Mouse (Mus musculus) left cerebral cortex, adult 9 months (tissue): ENCODE measurements at regions not wholly inside any gene's neighbourhood (a gene's known extent, or its start where the extent isn't known, plus 50 kb on each side); places are given as distances from the start of the nearest gene placed in this dataset.

Source experiments
- DNase-seq, 2 experiments: peaks; one replicate each; pipeline ENCODE4 v3.0.0; 2022; ENCODE audit warnings: low spot score in 2 of 2

DNA sequence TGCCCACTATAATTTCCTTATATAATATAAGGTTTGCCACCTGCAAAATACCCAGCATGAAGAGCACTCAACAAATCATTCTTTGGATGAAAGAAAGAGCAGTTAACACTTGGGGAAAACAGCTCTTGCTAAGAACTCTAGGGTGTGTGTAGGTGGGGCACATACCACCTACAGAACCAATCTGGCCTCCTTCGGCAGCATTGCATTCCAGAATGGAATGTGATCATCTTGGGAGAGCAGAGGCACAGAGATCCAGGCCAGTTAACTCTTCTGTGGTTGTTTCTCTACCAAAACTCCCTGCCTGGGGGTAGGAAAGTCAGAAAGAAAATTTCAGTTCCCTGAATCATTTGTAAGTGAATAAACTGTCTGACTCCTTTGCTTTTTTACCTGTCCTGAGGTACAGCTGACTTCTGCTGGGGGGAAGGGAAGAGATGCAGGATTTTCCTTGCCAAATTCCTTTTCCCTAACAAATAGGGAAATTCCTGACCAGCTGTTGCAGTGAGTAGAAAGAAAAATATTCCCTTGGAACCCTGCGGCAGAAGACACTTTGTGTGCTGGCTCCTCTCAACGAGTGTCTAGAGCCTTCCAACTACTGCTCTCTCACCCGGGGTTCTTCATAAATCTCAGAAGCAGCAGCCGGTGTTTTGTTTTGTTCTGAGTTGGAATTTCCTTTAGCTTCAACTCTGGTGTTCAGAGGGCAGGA lies 112.8 kb upstream of the Frmd6 start:
- DNase-seq = peak in 1 of 2 experiments; percentile 60

DNA sequence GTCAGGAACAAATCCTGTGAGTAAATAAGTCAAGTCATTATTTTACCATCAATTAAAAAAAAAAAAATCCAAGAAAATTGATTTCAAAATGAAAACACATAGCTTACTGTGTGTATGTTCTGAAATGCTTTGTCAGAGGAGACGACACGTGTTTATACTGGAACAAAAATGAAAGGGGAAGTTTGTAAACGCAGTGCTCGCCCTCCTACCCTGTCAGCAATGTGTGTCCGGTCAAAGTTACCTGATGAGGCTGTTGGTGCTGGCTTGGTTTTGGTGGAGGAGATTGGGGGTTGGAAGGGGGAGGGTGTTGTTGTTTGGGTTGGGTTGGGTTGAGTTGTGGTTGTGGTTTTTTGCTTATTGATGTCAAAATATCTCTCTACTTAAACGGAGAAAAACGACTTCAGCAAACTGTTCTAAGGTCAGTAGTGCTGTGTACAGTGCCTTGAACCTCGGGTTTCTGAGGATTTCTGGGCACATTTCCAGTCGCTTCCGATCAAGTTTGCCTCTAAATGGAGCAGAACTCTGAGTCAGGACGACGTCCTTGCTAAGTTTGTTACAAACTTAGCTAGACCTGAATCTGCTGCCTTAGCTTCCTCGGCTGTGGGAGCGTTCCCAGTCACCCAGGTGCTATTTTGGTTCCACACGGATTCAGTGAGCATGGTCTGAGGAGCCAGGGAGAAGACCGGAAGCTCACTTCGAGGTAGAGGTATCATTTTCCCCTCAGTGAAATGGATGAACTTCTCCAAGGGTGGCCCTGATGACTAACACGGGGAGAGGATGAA lies 111.6 kb upstream of the Frmd6 start:
- peak in 1 of 2 experiments; percentile 48 for DNase-seq

GRCm38 (mm10) chr12:70714281-70714679 lies 111.0 kb upstream of the Frmd6 start:
- peak; percentile 70 to 80 for DNase-seq

DNA sequence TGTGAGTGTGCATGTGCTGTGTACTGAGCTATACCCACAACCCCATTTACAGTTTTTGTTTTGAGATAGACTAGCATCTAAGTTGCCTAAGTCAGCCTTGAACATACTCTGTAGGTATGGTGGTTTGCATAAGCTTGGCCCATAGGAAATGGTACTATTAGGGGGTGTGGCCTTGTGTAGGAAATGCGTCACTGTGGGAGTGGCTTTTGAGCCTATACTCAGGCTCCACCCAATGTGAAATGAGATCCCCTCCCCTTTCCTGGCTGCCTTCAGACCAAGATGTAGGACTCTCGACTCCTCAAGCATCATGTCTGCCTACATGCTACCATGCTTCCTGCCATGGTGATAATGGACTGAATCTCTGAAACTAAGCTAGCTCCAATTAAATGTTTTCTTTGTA lies 109.5 kb upstream of the Frmd6 start:
- no peak for DNase-seq

DNA sequence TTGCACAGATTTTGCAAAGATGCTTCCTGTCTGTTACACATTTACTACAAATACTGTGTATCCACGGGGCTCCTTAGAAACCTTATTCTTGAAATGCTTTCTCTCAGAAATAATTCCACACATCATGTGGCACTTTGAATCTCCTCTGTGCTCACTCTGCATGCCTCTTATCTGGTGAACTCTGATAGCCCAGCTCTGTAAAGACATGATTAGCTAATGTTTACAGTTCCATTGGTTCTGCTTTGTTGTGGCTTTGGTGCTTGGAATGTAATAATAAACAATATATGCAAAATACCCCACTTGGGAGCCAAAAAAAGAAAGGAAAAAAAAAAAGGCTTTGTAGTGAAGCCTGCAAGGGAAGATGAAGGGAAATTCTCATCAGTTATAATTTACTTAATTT lies 106.7 kb upstream of the Frmd6 start:
- no peak for DNase-seq

GRCm38 (mm10) chr12:70719255-70719654 lies 106.1 kb upstream of the Frmd6 start:
- DNase-seq = no peak

- DNase-seq = no peak
Observed at GRCm38 (mm10) chr12:70720178-70720894, 105.0 kb upstream of the Frmd6 start.

- DNase-seq = no peak
Observed at GRCm38 (mm10) chr12:70725326-70725725, 100.0 kb upstream of the Frmd6 start.

DNA sequence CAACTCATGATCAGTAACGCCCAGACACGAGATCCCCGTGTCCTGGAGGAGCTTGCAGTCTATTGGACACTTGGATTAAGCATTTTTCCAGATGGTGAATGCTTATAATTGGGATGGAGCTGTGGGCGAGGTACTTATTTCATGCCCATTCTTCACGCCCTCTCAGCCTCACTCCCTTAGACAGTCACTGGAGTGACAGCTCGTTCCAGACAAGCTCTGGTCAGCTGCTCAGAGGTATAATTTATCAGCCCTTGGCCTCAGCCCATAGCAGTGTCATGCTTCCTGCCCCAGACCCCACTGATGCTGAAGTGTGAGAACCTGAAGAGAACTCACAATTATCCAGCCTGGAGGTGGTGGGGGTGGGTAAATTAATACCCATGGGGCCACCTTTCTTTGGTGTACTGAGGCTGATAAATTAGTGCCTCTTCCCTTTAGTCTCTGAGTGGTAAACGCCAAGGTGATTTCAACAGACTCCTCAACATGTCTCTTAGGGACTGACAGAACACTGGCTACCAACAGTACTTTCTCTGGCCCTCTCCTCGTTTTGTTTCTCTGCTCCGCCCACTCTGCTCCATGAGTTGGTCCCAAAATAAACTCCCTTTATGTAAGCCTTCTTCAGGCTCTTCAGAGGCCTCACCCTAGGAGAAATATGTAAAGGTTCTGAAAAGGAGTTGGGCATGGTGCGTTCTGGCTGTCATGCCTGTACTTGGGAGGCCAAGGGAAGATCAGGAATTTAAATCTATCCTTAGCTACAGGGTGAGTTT lies 97.6 kb upstream of the Frmd6 start:
- DNase-seq = peak; percentile 32 to 51

DNA sequence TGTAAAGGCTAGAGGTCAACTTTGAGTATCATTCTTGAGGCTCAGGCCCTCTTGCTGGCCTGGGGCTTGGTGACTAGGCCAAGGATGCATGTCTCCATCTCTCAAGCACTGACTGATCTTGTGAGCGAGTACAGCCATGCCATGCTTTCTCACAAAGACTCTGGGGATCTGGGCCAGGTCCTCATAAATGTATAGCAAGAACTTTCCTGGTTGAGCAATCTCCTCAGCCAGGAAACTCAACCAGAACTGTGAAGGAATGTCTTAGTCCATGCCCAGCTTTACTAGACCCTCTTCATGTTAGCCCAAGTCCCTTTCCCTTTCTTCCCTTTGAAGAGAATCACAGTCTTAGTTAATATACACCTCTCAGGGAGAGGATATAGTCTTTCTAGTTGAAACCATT lies 96.9 kb upstream of the Frmd6 start:
- no peak for DNase-seq

DNA sequence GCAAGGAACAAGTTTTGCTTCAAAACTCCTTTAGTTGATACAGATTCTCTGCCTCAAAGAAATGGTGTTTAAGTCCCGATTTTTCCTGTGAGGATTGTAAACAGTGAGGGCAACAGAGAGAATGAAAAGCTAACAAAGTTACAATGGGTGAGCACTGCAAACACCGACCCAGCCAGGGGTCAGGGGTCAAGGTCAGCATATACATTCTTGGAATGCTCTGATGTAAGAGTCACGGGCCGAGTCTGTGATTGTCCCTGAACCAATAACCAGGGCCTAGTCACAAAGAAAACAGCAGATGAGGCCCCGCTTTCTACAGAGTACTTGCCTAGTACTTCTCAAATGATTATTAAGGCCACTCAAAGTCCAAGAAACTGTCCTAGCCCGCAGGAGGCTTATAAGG lies 95.4 kb upstream of the Frmd6 start:
- no peak for DNase-seq

DNA sequence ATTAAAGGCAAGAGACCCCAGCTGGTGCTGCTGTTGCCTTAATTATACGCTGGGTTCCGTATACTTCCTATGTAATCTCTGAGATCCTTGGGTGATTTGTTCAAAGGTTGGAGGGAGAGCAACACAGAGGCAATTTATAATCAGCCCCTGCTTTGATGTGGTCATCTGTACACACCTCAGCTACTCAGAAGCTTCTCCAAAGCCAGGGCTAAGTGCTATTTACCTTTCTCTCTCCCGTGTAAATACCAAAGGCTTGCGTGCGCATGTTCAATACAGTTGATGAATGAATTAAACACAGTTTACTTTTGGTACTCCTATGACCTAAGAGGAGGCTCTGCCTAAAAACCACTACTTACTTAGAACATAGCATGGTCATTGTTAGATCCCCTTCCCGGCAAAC lies 93.8 kb upstream of the Frmd6 start:
- no peak for DNase-seq

DNA sequence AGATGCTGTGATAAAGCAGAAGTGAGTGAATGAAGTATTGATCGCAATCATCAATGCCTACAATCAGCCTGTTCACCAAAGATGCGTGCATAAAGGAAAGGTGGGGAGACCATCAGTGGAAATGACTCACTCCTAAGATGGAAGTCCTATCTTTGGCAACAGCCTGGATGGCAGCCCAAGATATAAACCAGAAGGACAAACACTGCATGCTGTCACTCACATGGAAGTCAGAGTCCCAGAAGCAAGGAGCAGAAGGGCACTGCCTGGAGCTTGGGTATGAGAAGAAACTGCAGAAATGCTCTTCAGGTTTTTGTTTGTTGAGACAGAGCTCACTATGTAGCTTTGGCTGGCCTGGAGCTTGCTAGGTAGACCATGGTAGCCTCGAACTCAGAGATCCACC lies 92.7 kb upstream of the Frmd6 start:
- DNase-seq = no peak

DNA sequence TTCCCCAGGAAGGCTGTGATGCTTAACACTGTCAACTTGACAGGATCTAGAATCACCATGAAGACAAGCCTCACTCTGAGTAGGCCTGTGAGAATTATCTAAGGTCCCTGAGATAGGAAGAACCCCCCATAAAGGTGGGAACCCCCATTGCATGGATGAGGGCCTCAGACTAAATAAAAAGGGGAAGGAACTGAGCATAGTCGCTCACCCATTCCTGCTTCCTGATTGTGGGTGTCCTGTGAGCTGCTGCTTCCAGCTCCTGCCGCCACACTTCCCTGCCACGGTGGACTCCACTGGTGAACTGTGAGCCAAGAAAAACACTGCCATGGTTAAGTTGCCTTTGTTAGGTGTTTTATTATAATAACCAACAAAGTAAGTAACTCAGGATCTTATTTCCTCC lies 86.8 kb upstream of the Frmd6 start:
- no peak for DNase-seq

DNA sequence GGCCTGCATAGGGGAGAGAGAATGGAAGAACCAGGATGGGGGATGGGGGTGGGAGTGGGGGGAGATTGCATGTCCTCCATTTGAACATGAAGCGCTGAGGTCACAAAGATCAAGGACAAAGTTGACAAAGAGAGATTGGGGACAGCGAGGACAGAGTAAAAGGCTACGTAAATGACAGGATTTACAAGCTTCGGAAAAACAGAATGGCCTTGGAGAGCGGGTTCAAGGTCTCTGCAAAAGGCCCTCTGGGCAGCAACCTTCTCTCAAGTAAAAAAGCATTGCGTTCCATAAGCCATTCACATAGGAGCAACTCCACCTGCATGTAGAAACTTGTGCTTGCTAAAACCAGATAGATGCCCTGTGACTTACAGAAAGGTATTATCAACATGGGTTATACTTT lies 86.0 kb upstream of the Frmd6 start:
- no peak for DNase-seq

- no peak for DNase-seq
Observed at GRCm38 (mm10) chr12:70739766-70740165, 85.5 kb upstream of the Frmd6 start.

DNA sequence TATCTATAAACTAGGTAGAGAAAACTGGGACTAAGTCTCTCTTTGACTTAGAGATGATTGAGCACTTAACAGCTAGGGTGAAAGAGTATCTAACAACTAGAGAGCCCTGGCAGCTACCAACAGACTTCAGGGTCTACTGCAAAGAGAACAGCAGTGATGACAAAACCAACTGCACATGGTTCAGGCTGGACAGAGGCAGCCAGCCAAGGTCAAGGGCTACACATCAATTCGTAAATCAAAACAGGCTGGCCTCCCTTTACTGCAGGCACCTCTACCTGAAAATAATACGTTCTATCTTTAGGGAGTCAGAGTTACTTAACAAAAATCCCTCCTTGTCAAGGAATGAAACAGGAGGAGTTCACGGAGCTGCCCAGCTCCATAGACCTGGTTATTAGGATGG lies 82.5 kb upstream of the Frmd6 start:
- DNase-seq = no peak

- no peak for DNase-seq
Observed at GRCm38 (mm10) chr12:70745681-70746080, 79.6 kb upstream of the Frmd6 start.

DNA sequence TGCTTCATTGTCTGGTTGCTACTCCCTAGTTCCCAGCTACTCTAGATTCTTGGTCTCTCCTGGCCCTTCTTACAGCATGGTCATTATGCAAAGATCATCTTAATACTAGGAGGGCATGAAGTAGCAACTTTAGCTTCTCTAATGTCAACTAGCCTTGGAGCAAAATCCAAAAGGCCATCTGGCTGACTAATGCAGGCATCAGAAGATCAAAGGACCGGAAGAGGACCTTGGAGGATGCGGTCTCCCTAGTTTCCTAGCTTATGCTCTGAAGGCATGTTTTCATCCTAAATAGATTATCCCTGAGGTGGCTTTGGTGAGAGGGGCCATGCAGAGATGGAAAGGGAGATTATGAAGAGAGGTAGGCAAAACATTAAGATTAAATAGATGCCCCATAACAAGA lies 75.7 kb upstream of the Frmd6 start:
- DNase-seq = no peak

DNA sequence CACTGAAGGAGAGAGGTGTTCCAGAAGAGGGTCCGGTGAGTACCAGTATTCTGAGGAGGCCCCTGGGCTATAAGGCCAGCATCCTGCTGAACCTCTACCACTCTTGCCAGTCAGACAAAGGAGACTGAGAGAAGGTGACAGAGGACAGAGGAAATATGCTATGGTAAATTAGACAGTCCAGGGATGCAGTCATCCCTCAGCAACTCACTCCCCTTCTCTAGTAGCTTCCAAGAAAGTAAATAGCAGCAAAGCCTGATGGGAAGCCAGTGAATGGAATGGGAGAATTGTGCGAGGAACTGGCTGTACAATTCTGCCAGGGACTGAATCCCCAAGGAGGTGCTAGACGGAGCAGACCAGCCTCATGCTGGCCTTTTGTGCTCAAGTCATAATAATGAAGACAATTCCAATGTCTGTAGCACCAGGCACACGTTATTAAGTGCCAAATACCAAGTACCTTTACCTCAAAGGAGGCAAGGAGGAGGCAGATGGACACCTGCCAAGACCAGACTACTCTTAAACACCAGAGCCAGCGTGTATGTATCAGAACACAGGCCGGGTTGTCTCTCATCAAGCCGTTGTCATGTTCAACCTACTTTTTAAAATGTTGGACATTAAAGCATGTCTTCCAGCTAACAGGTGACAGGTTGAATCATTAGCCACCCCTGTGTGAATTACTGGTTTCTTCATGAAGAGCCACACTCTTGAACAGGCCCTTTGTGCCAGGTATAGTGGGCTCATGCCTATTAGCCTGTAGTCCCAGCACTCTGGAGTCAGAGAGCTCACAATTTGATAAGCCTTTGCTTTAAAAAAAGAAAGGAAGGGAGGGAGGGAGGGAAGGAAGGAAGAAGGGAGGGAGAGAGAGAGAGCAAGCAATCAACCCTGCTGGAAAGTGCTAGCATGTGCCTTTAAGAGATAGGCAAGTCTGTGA lies 74.4 kb upstream of the Frmd6 start:
- no peak for DNase-seq
